Mouse (Mus musculus) forebrain, embryonic 12.5 days (tissue): ENCODE results near the gene Xpo4. TPM values are rescaled to one million over a fixed set of nuclear protein-coding genes. Genes with fewer than 3 reads are reported as not detected.
"Not testable (repeated sequence)": the region's sequence is repeated elsewhere in the genome, so short reads cannot be mapped to it uniquely, and the experiment has no call there.

Source experiments
- ATAC-seq: fragments of 200-750 bp; cut with Nextera tagmentation; 2 replicates; pipeline ENCODE4 v1.8.0; 2017; ENCODE audit warnings: moderate TSS enrichment; ENCODE audit not compliant: low FRiP score
- H3K27ac ChIP-seq: fragments of 300-500 bp; sonication (generic); 2 replicates; pipeline ENCODE4 v1.5.1; 2016; ENCODE audit warnings: mild to moderate bottlenecking
- H3K27me3 ChIP-seq: fragments of 300-500 bp; sonication (generic); 2 replicates; pipeline ENCODE4 v1.6.1; 2016; ENCODE audit warnings: mild to moderate bottlenecking
- H3K36me3 ChIP-seq: fragments of 300-500 bp; sonication (generic); replicated peaks from 2 replicates; pipeline ENCODE4 v1.6.1; 2016; ENCODE audit warnings: mild to moderate bottlenecking
- H3K4me1 ChIP-seq: fragments of 300-500 bp; sonication (generic); 2 replicates; pipeline ENCODE4 v1.6.1; 2016
- H3K4me2 ChIP-seq: fragments of 300-500 bp; sonication (generic); 2 replicates; pipeline ENCODE4 v1.6.1; 2016; ENCODE audit warnings: mild to moderate bottlenecking, moderate library complexity
- H3K4me3 ChIP-seq: fragments of 300-500 bp; sonication (generic); replicated peaks from 2 replicates; pipeline ENCODE4 v1.5.1; 2016; ENCODE audit warnings: mild to moderate bottlenecking
- H3K9ac ChIP-seq: fragments of 300-500 bp; sonication (generic); 2 replicates; pipeline ENCODE4 v1.6.1; 2016; ENCODE audit warnings: mild to moderate bottlenecking
- H3K9me3 ChIP-seq: fragments of 300-500 bp; sonication (generic); 2 replicates; pipeline ENCODE4 v1.6.1; 2016
- WGBS: fragments of 180-500 bp; shearing (Covaris S2); methylation state at CpG from one replicate; pipeline ENCODE4 v1.1.7; 2016; 5-methylcytosine and 5-hydroxymethylcytosine counted together
- polyA plus RNA-seq: library from polyadenylated mRNA; unstranded; fragments of >200 nt; fragmentation: Nextera tagmentation; extraction: Ambion mirVana; gene quantifications from 2 replicates; pipeline ENCODE4 v1.2.1, GENCODE M21; 2016

Xpo4 gene
- polyA plus RNA-seq, 1 experiment from 2014 or later = 26.3 TPM

- Histone ChIP-seq H3K4me2 (no peak overlapping the region), H3K9me3 (no peaks in the 10 kb centered on the region), H3K4me1 (no peaks in the 10 kb centered on the region), H3K27me3 (no peaks in the 10 kb centered on the region), H3K36me3 (no peaks in the 10 kb centered on the region), H3K4me3 (no peak overlapping the region), H3K9ac (no peak overlapping the region), H3K27ac (no peak overlapping the region)
- ATAC-seq = no peak
- WGBS = 66% methylated on average over 2 of the region's 2 CpGs
Observed at GRCm38 (mm10) chr14:57675481-57675880, 10.3 kb upstream of the Xpo4 start.

- H3K36me3 ChIP-seq = 0 out of 2 replicates have a peak, but pooled peaks cover 2% of the 10 kb centered on the region
- H3K27ac ChIP-seq = peak overlapping the region; percentile 98
- H3K4me2 ChIP-seq = peak overlapping the region; percentile 84
- peak overlapping the region; percentile 86 for H3K4me3 ChIP-seq
- peak overlapping the region; percentile 91 for H3K9ac ChIP-seq
- H3K27me3 ChIP-seq = no peaks in the 10 kb centered on the region
- no peak for ATAC-seq
- H3K9me3 ChIP-seq = no peaks in the 10 kb centered on the region
- peaks cover 19% of the 10 kb centered on the region for H3K4me1 ChIP-seq
- 16% methylated on average over 10 of the region's 10 CpGs for WGBS
Observed at GRCm38 (mm10) chr14:57665628-57665950, 359 bp upstream of the Xpo4 start.

- Histone ChIP-seq H3K9me3 (no peaks in the 10 kb centered on the region), H3K4me2 (peak overlapping the region; percentile 84), H3K27ac (peak overlapping the region; percentile 98), H3K9ac (peak overlapping the region; percentile 91), H3K4me1 (peaks cover 19% of the 10 kb centered on the region), H3K27me3 (no peaks in the 10 kb centered on the region), H3K4me3 (peak overlapping the region; percentile 86), H3K36me3 (0 out of 2 replicates have a peak, but pooled peaks cover 2% of the 10 kb centered on the region)
- WGBS = under 1% methylated on average over 19 of the region's 19 CpGs
- peak; percentile 55 for ATAC-seq
Observed at GRCm38 (mm10) chr14:57664311-57664821, 864 bp downstream of the Xpo4 start.

- H3K9me3 ChIP-seq = no peaks in the 10 kb centered on the region
- peak overlapping the region; percentile 84 for H3K4me2 ChIP-seq
- 32% methylated on average over 1 of the region's 1 CpGs for WGBS
- ATAC-seq = no peak
- 0 out of 2 replicates have a peak, but pooled peaks cover 2% of the 10 kb centered on the region for H3K36me3 ChIP-seq
- no peak overlapping the region for H3K27ac ChIP-seq
- H3K4me3 ChIP-seq = peak overlapping the region; percentile 86
- peaks cover 19% of the 10 kb centered on the region for H3K4me1 ChIP-seq
- no peak overlapping the region for H3K9ac ChIP-seq
- no peaks in the 10 kb centered on the region for H3K27me3 ChIP-seq
Observed at GRCm38 (mm10) chr14:57663630-57664029, 1.6 kb downstream of the Xpo4 start.

GRCm38 (mm10) chr14:57658301-57658700 lies 6.9 kb downstream of the Xpo4 start:
- Histone ChIP-seq H3K27ac (no peak overlapping the region), H3K9ac (no peak overlapping the region), H3K36me3 (0 out of 2 replicates have a peak, but pooled peaks cover 2% of the 10 kb centered on the region), H3K4me1 (peaks cover 4% of the 10 kb centered on the region; the same call in 1 of the 2 replicates), H3K4me3 (no peak overlapping the region), H3K9me3 (no peaks in the 10 kb centered on the region), H3K27me3 (no peaks in the 10 kb centered on the region), H3K4me2 (no peak overlapping the region)
- WGBS = 98% methylated on average over 4 of the region's 4 CpGs
- ATAC-seq = no peak

- no peak for ATAC-seq
- no peak overlapping the region for H3K4me2 ChIP-seq
- no peaks in the 10 kb centered on the region for H3K4me1 ChIP-seq
- no peak overlapping the region for H3K4me3 ChIP-seq
- no peak overlapping the region for H3K9ac ChIP-seq
- 96% methylated on average over 2 of the region's 2 CpGs for WGBS
- no peak overlapping the region for H3K27ac ChIP-seq
- no peaks in the 10 kb centered on the region for H3K9me3 ChIP-seq
- no peaks in the 10 kb centered on the region for H3K27me3 ChIP-seq
- 0 out of 2 replicates have a peak, but pooled peaks cover 2% of the 10 kb centered on the region for H3K36me3 ChIP-seq
Observed at GRCm38 (mm10) chr14:57657500-57657899, 7.7 kb downstream of the Xpo4 start.

GRCm38 (mm10) chr14:57656519-57656918 lies 8.7 kb downstream of the Xpo4 start:
- not testable (repeated sequence) for H3K9ac ChIP-seq, ATAC-seq, H3K27ac ChIP-seq, H3K9me3 ChIP-seq, H3K36me3 ChIP-seq, H3K4me1 ChIP-seq, H3K4me3 ChIP-seq, H3K4me2 ChIP-seq, H3K27me3 ChIP-seq
- 92% methylated on average over 3 of the region's 3 CpGs for WGBS

GRCm38 (mm10) chr14:57649501-57649900 lies 15.7 kb downstream of the Xpo4 start:
- Histone ChIP-seq H3K36me3 (0 out of 2 replicates have a peak, but pooled peaks cover 5% of the 10 kb centered on the region), H3K27ac (no peak overlapping the region), H3K27me3 (no peaks in the 10 kb centered on the region), H3K4me1 (no peaks in the 10 kb centered on the region), H3K9me3 (no peaks in the 10 kb centered on the region), H3K4me2 (no peak overlapping the region), H3K9ac (no peak overlapping the region), H3K4me3 (no peak overlapping the region)
- ATAC-seq = no peak

GRCm38 (mm10) chr14:57646155-57646554 lies 19.1 kb downstream of the Xpo4 start:
- H3K4me2 ChIP-seq = no peak overlapping the region
- no peak overlapping the region for H3K9ac ChIP-seq
- 88% methylated on average over 4 of the region's 4 CpGs for WGBS
- H3K36me3 ChIP-seq = peaks cover 8% of the 10 kb centered on the region
- no peak for ATAC-seq
- no peak overlapping the region for H3K27ac ChIP-seq
- no peaks in the 10 kb centered on the region for H3K4me1 ChIP-seq
- H3K27me3 ChIP-seq = no peaks in the 10 kb centered on the region
- H3K4me3 ChIP-seq = no peak overlapping the region
- H3K9me3 ChIP-seq = no peaks in the 10 kb centered on the region

GRCm38 (mm10) chr14:57639153-57639552 lies 26.1 kb downstream of the Xpo4 start:
- WGBS = 100% methylated on average over 3 of the region's 3 CpGs
- Histone ChIP-seq H3K4me1 (peaks cover 7% of the 10 kb centered on the region; the same call in 1 of the 2 replicates), H3K9me3 (no peaks in the 10 kb centered on the region), H3K4me3 (no peak overlapping the region), H3K27ac (no peak overlapping the region), H3K4me2 (no peak overlapping the region), H3K9ac (no peak overlapping the region), H3K36me3 (peaks cover 4% of the 10 kb centered on the region), H3K27me3 (no peaks in the 10 kb centered on the region)
- no peak for ATAC-seq

GRCm38 (mm10) chr14:57634141-57634540 lies 31.1 kb downstream of the Xpo4 start:
- Histone ChIP-seq H3K4me1 (peaks cover 11% of the 10 kb centered on the region), H3K27me3 (no peaks in the 10 kb centered on the region), H3K27ac (no peak overlapping the region), H3K9ac (no peak overlapping the region), H3K4me2 (no peak overlapping the region), H3K36me3 (no peaks in the 10 kb centered on the region), H3K4me3 (no peak overlapping the region), H3K9me3 (no peaks in the 10 kb centered on the region)
- ATAC-seq = no peak
- 42% methylated on average over 5 of the region's 5 CpGs for WGBS

GRCm38 (mm10) chr14:57629595-57629994 lies 35.6 kb downstream of the Xpo4 start:
- Histone ChIP-seq H3K36me3 (peaks cover 28% of the 10 kb centered on the region), H3K9ac (no peak overlapping the region), H3K27me3 (no peaks in the 10 kb centered on the region), H3K4me1 (peaks cover 4% of the 10 kb centered on the region; the same call in 1 of the 2 replicates), H3K9me3 (no peaks in the 10 kb centered on the region), H3K27ac (no peak overlapping the region), H3K4me2 (no peak overlapping the region), H3K4me3 (no peak overlapping the region)
- WGBS = 86% methylated on average over 4 of the region's 4 CpGs
- no peak for ATAC-seq

GRCm38 (mm10) chr14:57622934-57623333 lies 42.3 kb downstream of the Xpo4 start:
- Histone ChIP-seq H3K36me3 (peaks cover 22% of the 10 kb centered on the region), H3K4me2 (no peak overlapping the region)
- ATAC-seq = no peak

More at GRCm38 (mm10) chr14:57622934-57623333, 42.3 kb downstream of the Xpo4 start:
- no peak overlapping the region for H3K4me3 ChIP-seq
- 85% methylated on average over 3 of the region's 3 CpGs for WGBS
- no peak overlapping the region for H3K27ac ChIP-seq
- H3K4me1 ChIP-seq = peaks cover 11% of the 10 kb centered on the region; the same call in 1 of the 2 replicates
- H3K27me3 ChIP-seq = no peaks in the 10 kb centered on the region
- no peaks in the 10 kb centered on the region for H3K9me3 ChIP-seq
- no peak overlapping the region for H3K9ac ChIP-seq
